Comparison of ENCODE assay signal across 21 mouse cellular contexts in the genomic region with DNA sequence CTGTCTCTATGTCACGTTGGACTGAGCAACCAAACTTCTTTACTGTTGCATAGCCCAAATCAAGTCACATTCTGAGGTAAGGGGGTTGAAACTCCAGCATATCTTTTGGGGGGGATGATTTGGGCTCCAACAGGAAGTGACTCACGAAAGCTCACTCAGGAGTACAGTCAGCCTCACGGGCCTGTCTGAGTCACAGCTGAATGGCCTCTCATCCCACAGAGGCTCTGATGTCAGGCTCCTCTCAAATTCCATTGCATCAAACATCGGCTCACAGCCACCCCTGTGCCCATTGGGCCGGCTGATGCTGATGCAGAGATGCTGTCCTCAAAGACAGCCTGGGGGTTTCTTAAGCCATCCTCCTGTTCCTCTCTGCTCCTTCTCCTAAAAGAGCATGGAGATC. TPM values are rescaled to one million over a fixed set of nuclear protein-coding genes. Genes with fewer than 3 reads are reported as not detected.
DNase-seq lines count a peak whose midpoint lies in the region; ATAC-seq and TF ChIP-seq lines count a peak whose summit lies in the region.
"Had no signal": no experiment of that assay in that cellular context is flagged by ENCODE, and none has a peak within 500 bp of the region (broad histone marks: within the 10 kb centered on the region; RNA-seq: fewer than 3 reads in every experiment).

No protein-coding gene starts in this region.

- peak; percentile 61 for DNase-seq in CD4-positive helper T cell, adult 2 months (ENCODE audit: low read depth, low spot score)
- peak; percentile 90 for DNase-seq in Muller cell, postnatal 12 days (ENCODE audit: inconsistent ontology term)
- DNase-seq in stomach, postnatal 0 days (ENCODE audit: low spot score) = no peak
- DNase-seq in hindbrain, postnatal 0 days (ENCODE audit: low spot score) = no peak
- DNase-seq in spleen, postnatal 4 days (ENCODE audit: low spot score in 2 of 2) = no peak
- DNase-seq: cerebellum, postnatal 10 days; gastrocnemius, postnatal 25 days; kidney, adult 2 months; lung, postnatal 36 days had no signal

- peaks cover 7% of the 10 kb centered on the region; the same call in 1 of the 2 replicates for H3K27me3 ChIP-seq in stomach, postnatal 0 days (ENCODE audit: control insufficient read depth, insufficient read depth, low read length)
- peaks cover 9% of the 10 kb centered on the region; the same call in 1 of the 2 replicates for H3K27me3 ChIP-seq in hindbrain, postnatal 0 days (ENCODE audit: insufficient read depth, low read length)

- TF ChIP-seq EP300 in stomach, postnatal 0 days (optimal IDR thresholded peaks at IDR 0.05) = no peak

- no peak overlapping the region for H3K4me2 ChIP-seq in stomach, postnatal 0 days (replicated peaks; ENCODE audit: low read depth)
- no peak overlapping the region for H3K4me2 ChIP-seq in hindbrain, postnatal 0 days (ENCODE audit: low read depth, low read length)
- H3K4me2 ChIP-seq: forebrain, embryonic 15.5 days; heart, embryonic 15.5 days; hindbrain, embryonic 13.5 days; midbrain, embryonic 15.5 days; neural tube, embryonic 15.5 days; stomach, embryonic 15.5 days had no signal

- no peak overlapping the region for H3K4me3 ChIP-seq in bone marrow macrophage, adult 2 months (ENCODE audit: insufficient read depth, low read length)
- no peak overlapping the region for H3K4me3 ChIP-seq in stomach, postnatal 0 days (ENCODE audit: low read depth, low read length)
- no peak overlapping the region for H3K4me3 ChIP-seq in hindbrain, postnatal 0 days (ENCODE audit: low read length)
- H3K4me3 ChIP-seq: forebrain, embryonic 15.5 days; heart, embryonic 15.5 days; hindbrain, embryonic 13.5 days; midbrain, embryonic 15.5 days; neural tube, embryonic 15.5 days; stomach, embryonic 15.5 days had no signal

- peak overlapping the region; percentile 75 for H3K27ac ChIP-seq in bone marrow macrophage, adult 2 months (ENCODE audit: insufficient read depth, low read depth, low read length)
- no peak overlapping the region for H3K27ac ChIP-seq in stomach, postnatal 0 days (replicated peaks)
- H3K27ac ChIP-seq in hindbrain, postnatal 0 days = no peak overlapping the region
- H3K27ac ChIP-seq: forebrain, embryonic 15.5 days; heart, embryonic 15.5 days; hindbrain, embryonic 13.5 days; liver, embryonic 14.5 days; midbrain, embryonic 15.5 days; neural tube, embryonic 15.5 days; stomach, embryonic 15.5 days had no signal

- H3K36me3 ChIP-seq in stomach, postnatal 0 days (ENCODE audit: control insufficient read depth, insufficient read depth, low read length) = no peaks in the 10 kb centered on the region
- no peaks in the 10 kb centered on the region for H3K36me3 ChIP-seq in hindbrain, postnatal 0 days (ENCODE audit: insufficient read depth, low read length)
- H3K36me3 ChIP-seq: forebrain, embryonic 15.5 days; G1E; heart, embryonic 15.5 days; hindbrain, embryonic 13.5 days; midbrain, embryonic 15.5 days; neural tube, embryonic 15.5 days; stomach, embryonic 15.5 days had no signal

- WGBS in stomach, postnatal 0 days = 36% methylated on average over 5 of the region's 5 CpGs
- 63% methylated on average over 5 of the region's 5 CpGs for WGBS in hindbrain, postnatal 0 days

- H3K4me1 ChIP-seq in bone marrow macrophage, adult 2 months (ENCODE audit: control insufficient read depth, insufficient read depth, low read length) = peaks cover 28% of the 10 kb centered on the region
- H3K4me1 ChIP-seq in stomach, postnatal 0 days (replicated peaks; ENCODE audit: control insufficient read depth, insufficient read depth) = no peaks in the 10 kb centered on the region
- H3K4me1 ChIP-seq in hindbrain, postnatal 0 days (ENCODE audit: insufficient read depth, low read length) = peaks cover 2% of the 10 kb centered on the region

- no peak for TF ChIP-seq POLR2A in bone marrow macrophage, adult 2 months (IDR thresholded peaks at IDR 0.05; ENCODE audit: borderline replicate concordance, low read depth, low read length)

- ATAC-seq in megakaryocyte, adult 5-6 weeks (ENCODE audit: poor library complexity, severe bottlenecking) = peak; percentile 43; the same call in 1 of the 2 replicates
- no peak for ATAC-seq in stomach, postnatal 0 days (ENCODE audit: low FRiP score, low TSS enrichment)
- ATAC-seq in hindbrain, postnatal 0 days = no peak
- ATAC-seq: forebrain, embryonic 15.5 days; midbrain, embryonic 15.5 days had no signal

- no peak overlapping the region for H3K9ac ChIP-seq in stomach, postnatal 0 days (ENCODE audit: low read length)
- no peak overlapping the region for H3K9ac ChIP-seq in hindbrain, postnatal 0 days (replicated peaks; ENCODE audit: low read length)
- H3K9ac ChIP-seq: forebrain, embryonic 15.5 days; heart, embryonic 15.5 days; hindbrain, embryonic 13.5 days; liver, embryonic 14.5 days; midbrain, embryonic 15.5 days; neural tube, embryonic 15.5 days; stomach, embryonic 15.5 days had no signal

- no peaks in the 10 kb centered on the region for H3K9me3 ChIP-seq in stomach, postnatal 0 days (ENCODE audit: control insufficient read depth, low read length)
- H3K9me3 ChIP-seq in hindbrain, postnatal 0 days (ENCODE audit: low read length) = no peaks in the 10 kb centered on the region
- H3K9me3 ChIP-seq: forebrain, embryonic 15.5 days; G1E; heart, embryonic 15.5 days; hindbrain, embryonic 13.5 days; midbrain, embryonic 15.5 days; neural tube, embryonic 15.5 days; stomach, embryonic 15.5 days had no signal

- TF ChIP-seq CTCF in bone marrow macrophage, adult 2 months (IDR thresholded peaks at IDR 0.05; ENCODE audit: low read depth, low read length) = no peak
- no peak for TF ChIP-seq CTCF in stomach, postnatal 0 days (IDR thresholded peaks at IDR 0.05; ENCODE audit: low read depth)
- no peak for TF ChIP-seq CTCF in hindbrain, postnatal 0 days (IDR thresholded peaks at IDR 0.05; ENCODE audit: low read depth)

RNA-seq across cellular contexts. Expression of a gene that starts 2.2 kb away (rescaled TPM):
- polyA plus RNA-seq in bone marrow macrophage, adult 2 months (2012; ENCODE audit: insufficient read depth, insufficient read length, missing spikeins) = not detected in 2 replicates
- not detected in 2 replicates for total RNA-seq in megakaryocyte, adult 5-6 weeks (2015)
- not detected in 2 replicates for total RNA-seq in megakaryocyte, adult 5-6 weeks (2017)
- polyA plus RNA-seq in stomach, postnatal 0 days (2015; fragmentation: Nextera tagmentation; extraction: Ambion mirVana) = 0.04 TPM in 1 of 2 replicates, not detected in the other
- total RNA-seq in hindbrain, postnatal 0 days (2014; rRNA removed) = 0.29 and 0.31 TPM in 2 replicates
- 0.46 and 0.47 TPM in 2 replicates for polyA plus RNA-seq in hindbrain, postnatal 0 days (2015; fragmentation: Nextera tagmentation; extraction: Ambion mirVana)
- total RNA-seq: G1E; gastrocnemius, postnatal 25 days had no signal
- polyA plus RNA-seq: G1E; kidney, adult 2 months; liver, embryonic 14.5 days; midbrain, embryonic 15.5 days; stomach, embryonic 15.5 days had no signal

RNA-seq across cellular contexts. Expression of a gene that starts 9.5 kb away (rescaled TPM):
- not detected in 2 replicates for polyA plus RNA-seq in bone marrow macrophage, adult 2 months (2012; ENCODE audit: insufficient read depth, insufficient read length, missing spikeins)
- not detected in 2 replicates for total RNA-seq in megakaryocyte, adult 5-6 weeks (2015)
- total RNA-seq in megakaryocyte, adult 5-6 weeks (2017) = not detected in 2 replicates
- 0.04 and 0.08 TPM in 2 replicates for polyA plus RNA-seq in stomach, postnatal 0 days (2015; fragmentation: Nextera tagmentation; extraction: Ambion mirVana)
- not detected in 2 replicates for total RNA-seq in hindbrain, postnatal 0 days (2014; rRNA removed)
- polyA plus RNA-seq in hindbrain, postnatal 0 days (2015; fragmentation: Nextera tagmentation; extraction: Ambion mirVana) = not detected in 2 replicates
- total RNA-seq: G1E; layer of hippocampus, adult 8-10 months; left cerebral cortex, postnatal 25 days had no signal
- polyA plus RNA-seq: forebrain, embryonic 15.5 days; G1E; heart, embryonic 15.5 days; kidney, adult 2 months; liver, embryonic 14.5 days; midbrain, embryonic 15.5 days had no signal

RNA-seq across cellular contexts. Expression of a gene that starts 23.6 kb away (rescaled TPM):
- polyA plus RNA-seq in bone marrow macrophage, adult 2 months (2012; ENCODE audit: insufficient read depth, insufficient read length, missing spikeins) = not detected in 2 replicates
- total RNA-seq in megakaryocyte, adult 5-6 weeks (2015) = not detected in 2 replicates
- total RNA-seq in megakaryocyte, adult 5-6 weeks (2017) = not detected in 2 replicates
- polyA plus RNA-seq in stomach, postnatal 0 days (2015; fragmentation: Nextera tagmentation; extraction: Ambion mirVana) = 0.36 and 0.38 TPM in 2 replicates
- total RNA-seq in hindbrain, postnatal 0 days (2014; rRNA removed) = 0.22 TPM in 1 of 2 replicates, not detected in the other
- 0.06 TPM in 1 of 2 replicates, not detected in the other for polyA plus RNA-seq in hindbrain, postnatal 0 days (2015; fragmentation: Nextera tagmentation; extraction: Ambion mirVana)
- total RNA-seq: layer of hippocampus, adult 8-10 months; left cerebral cortex, postnatal 25 days had no signal
- polyA plus RNA-seq: forebrain, embryonic 15.5 days; G1E; kidney, adult 2 months; liver, embryonic 14.5 days; midbrain, embryonic 15.5 days had no signal

RNA-seq across cellular contexts. Expression of a gene that starts 24.6 kb away (rescaled TPM):
- polyA plus RNA-seq in bone marrow macrophage, adult 2 months (2012; ENCODE audit: insufficient read depth, insufficient read length, missing spikeins) = not detected in 2 replicates
- total RNA-seq in megakaryocyte, adult 5-6 weeks (2015) = not detected in 2 replicates
- not detected in 2 replicates for total RNA-seq in megakaryocyte, adult 5-6 weeks (2017)
- 2.2 and 2.3 TPM in 2 replicates for polyA plus RNA-seq in stomach, postnatal 0 days (2015; fragmentation: Nextera tagmentation; extraction: Ambion mirVana)
- 45.6 and 50.0 TPM in 2 replicates for total RNA-seq in hindbrain, postnatal 0 days (2014; rRNA removed)
- 35.6 and 36.2 TPM in 2 replicates for polyA plus RNA-seq in hindbrain, postnatal 0 days (2015; fragmentation: Nextera tagmentation; extraction: Ambion mirVana)
- total RNA-seq: G1E; gastrocnemius, postnatal 25 days had no signal
- polyA plus RNA-seq: G1E had no signal

RNA-seq across cellular contexts. Expression of a gene that starts 32.8 kb away (rescaled TPM):
- 97.9 and 99.5 TPM in 2 replicates for polyA plus RNA-seq in bone marrow macrophage, adult 2 months (2012; ENCODE audit: insufficient read depth, insufficient read length, missing spikeins)
- 75.9 and 81.3 TPM in 2 replicates for total RNA-seq in megakaryocyte, adult 5-6 weeks (2015)
- total RNA-seq in megakaryocyte, adult 5-6 weeks (2017) = 118 and 156 TPM in 2 replicates
- polyA plus RNA-seq in stomach, postnatal 0 days (2015; fragmentation: Nextera tagmentation; extraction: Ambion mirVana) = 128 and 135 TPM in 2 replicates
- total RNA-seq in hindbrain, postnatal 0 days (2014; rRNA removed) = 60.4 and 68.1 TPM in 2 replicates
- polyA plus RNA-seq in hindbrain, postnatal 0 days (2015; fragmentation: Nextera tagmentation; extraction: Ambion mirVana) = 99.7 and 103 TPM in 2 replicates

Comparison
In these comparisons a context has a peak if more than half of its experiments do, and no peak if none do; other contexts are left out.
1. DNase-seq: peak in CD4-positive helper T cell, adult 2 months (single experiment) and Muller cell, postnatal 12 days (single experiment); none in stomach, postnatal 0 days (single experiment), hindbrain, postnatal 0 days (single experiment) and spleen, postnatal 4 days (0 of 2).